Mouse (Mus musculus): ENCODE results near the gene Zdhhc20. TPM values are rescaled to one million over a fixed set of nuclear protein-coding genes. Genes with fewer than 3 reads are reported as not detected.
"Not testable (repeated sequence)": the region's sequence is repeated elsewhere in the genome, so short reads cannot be mapped to it uniquely, and the experiment has no call there.

The Zdhhc20 gene
- 39.3 TPM for polyA plus RNA-seq (2021)

DNA sequence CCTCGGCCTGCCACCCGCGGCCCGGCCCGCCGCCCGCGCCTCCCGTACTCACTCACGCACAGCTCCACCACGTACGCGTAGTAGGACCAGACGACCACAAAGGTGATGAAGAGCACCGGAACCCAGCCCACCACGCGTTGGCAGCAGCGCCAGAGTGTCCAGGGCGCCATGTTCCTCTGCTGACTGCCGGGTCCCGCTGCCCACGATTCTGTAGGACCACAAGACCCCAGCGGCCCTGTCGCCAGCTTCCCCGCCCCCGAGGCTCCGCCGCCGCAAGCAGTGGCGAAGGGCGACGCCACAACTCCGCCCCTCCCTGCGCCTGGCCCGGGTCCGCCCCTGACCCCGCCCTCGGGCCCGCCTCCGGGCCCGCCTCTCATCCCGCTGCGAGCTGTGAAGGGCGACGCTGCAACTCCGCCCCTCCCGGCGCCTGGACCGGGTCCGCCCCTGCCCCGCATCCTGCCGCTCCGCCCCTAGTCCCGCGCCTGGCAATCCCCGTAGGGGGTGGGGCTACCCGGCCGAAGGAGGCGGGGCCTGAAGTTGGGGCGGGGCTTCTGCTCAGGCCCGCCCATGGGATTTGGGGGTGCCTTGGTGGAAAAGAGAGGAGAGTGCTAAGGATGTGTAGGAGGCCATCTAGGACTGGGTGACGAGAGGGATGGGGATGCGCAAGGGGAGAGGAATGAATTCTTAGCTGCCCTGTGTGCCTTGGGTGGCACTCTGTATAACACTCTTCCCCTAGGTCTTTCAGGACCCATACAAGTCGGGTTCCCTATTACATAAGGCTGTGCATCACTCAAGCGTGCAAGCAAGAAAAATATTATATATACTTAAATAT is at the start of gene Zdhhc20:
Zdhhc20 (minus strand) TSS at position 266 of the 832 bp plus-strand sequence.
- in situ Hi-C loops (cut with MboI; ENCODE audit: low pct_unique_long_range_greater_than_20kb): no loop called here
- H3K27me3 ChIP-seq: no peaks in the 10 kb centered on the region
- CTCF ChIA-PET: interaction anchor here (1.1 to 1.9 kb wide), 2 partner anchors 9 to 25 kb away, joined by 4 to 5 read pairs; no protein-coding TSS in a partner anchor
- POLR2A ChIA-PET: interaction anchor here (1.6 kb wide), 1 partner anchor 32 kb away, joined by 5 read pairs; no protein-coding TSS in a partner anchor
- no peak for TF ChIP-seq CTCF (IDR thresholded peaks at IDR 0.05)
- ATAC-seq (peak; percentile 96), DNase-seq (ENCODE audit: low read depth, low spot score) (peak; percentile 38)

GRCm38 (mm10) chr14:57937297-57937696 is 47.2 kb upstream of the Zdhhc20 start:
- DNase-seq (ENCODE audit: low read depth, low spot score) (no peak), ATAC-seq (no peak)
- ChIA-PET CTCF (interaction anchor here (1.1 to 1.5 kb wide), 2 partner anchors 13 to 1177 kb away, joined by 3 to 4 read pairs; no protein-coding TSS in a partner anchor), POLR2A (no interaction called here)
- TF ChIP-seq CTCF (IDR thresholded peaks at IDR 0.05): no peak
- in situ Hi-C loops (cut with MboI; ENCODE audit: low pct_unique_long_range_greater_than_20kb): no loop called here
- H3K27me3 ChIP-seq: no peaks in the 10 kb centered on the region

GRCm38 (mm10) chr14:57934666-57935065 is 44.6 kb upstream of the Zdhhc20 start:
- in situ Hi-C loops (cut with MboI; ENCODE audit: low pct_unique_long_range_greater_than_20kb): no loop called here
- CTCF ChIA-PET: no interaction called here
- no peak for ATAC-seq

GRCm38 (mm10) chr14:57933608-57934007 is 43.5 kb upstream of the Zdhhc20 start:
- DNase-seq (ENCODE audit: low read depth, low spot score) (no peak), ATAC-seq (no peak)
- no peak for TF ChIP-seq CTCF (IDR thresholded peaks at IDR 0.05)
- in situ Hi-C loops (cut with MboI; ENCODE audit: low pct_unique_long_range_greater_than_20kb): no loop called here
- H3K27me3 ChIP-seq: no peaks in the 10 kb centered on the region
- POLR2A ChIA-PET: no interaction called here
- CTCF ChIA-PET: no interaction called here

More at GRCm38 (mm10) chr14:57934666-57935065, 44.6 kb upstream of the Zdhhc20 start:
- TF ChIP-seq CTCF (IDR thresholded peaks at IDR 0.05): no peak
- POLR2A ChIA-PET: no interaction called here
- H3K27me3 ChIP-seq: no peaks in the 10 kb centered on the region
- no peak for DNase-seq (ENCODE audit: low read depth, low spot score)

DNA sequence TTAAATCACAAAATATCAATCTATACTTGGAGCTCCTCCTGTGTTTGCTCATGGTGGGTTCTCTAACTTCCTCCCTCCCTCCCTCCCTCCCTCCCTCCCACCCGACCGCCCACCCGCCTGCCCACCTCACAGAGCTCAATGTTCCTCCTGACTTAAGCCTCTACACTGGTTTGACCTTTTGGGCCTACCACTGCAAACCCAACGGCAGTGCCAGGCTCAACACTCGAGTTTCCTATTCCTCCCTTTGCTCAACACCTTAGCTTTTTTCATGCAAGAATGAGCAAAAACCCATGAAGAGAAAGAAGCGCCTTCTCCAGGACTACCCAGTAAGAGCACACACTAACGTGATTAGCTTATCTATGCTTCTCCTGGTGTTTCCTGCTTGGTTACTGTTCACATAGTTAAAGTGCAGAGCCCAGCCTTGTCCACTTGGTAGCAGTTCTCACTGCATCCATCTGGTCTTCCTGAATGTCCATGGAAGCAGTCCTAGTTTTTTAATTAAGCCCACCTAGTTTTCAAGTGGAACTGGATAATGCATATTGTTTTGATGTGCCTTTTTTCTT is 42.9 kb upstream of the Zdhhc20 start:
- in situ Hi-C loops (cut with MboI; ENCODE audit: low pct_unique_long_range_greater_than_20kb): no loop called here
- no peak for DNase-seq (ENCODE audit: low read depth, low spot score)
- CTCF ChIA-PET: no interaction called here

DNA sequence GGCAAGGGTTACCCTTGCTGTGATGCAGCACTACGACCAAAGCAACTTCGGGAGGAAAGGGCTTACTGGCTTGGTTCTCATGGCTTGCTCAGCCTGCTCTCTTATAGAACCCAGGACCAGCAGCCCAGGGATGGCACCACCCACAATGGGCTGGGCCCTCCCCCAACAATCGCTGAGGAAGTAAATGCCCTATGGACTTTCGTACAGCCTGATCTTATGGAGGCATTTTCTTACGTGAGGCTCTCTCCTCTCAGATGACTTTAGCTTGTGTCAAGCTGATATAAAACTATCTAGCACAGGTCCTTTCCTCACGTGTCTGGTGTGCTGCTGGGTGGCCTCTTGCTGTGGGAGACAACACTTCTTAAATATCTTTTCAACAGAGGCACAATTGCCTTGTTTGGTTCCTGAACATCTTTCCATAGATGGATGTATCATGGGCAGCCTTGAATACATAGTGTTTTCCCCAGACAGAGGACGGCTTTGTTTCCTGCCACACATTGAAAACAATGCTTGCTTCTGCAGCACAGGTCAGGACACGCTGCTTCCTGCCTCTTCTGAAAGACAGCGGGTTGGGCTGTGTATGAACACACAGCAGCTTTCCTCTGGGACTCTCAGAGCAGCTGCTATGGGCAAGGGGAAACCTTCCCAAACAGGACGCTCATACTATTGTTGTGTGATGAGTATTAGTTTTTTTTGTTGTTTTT is 31.5 kb upstream of the Zdhhc20 start:
- CTCF ChIA-PET: no interaction called here
- no peaks in the 10 kb centered on the region for H3K27me3 ChIP-seq
- POLR2A ChIA-PET: no interaction called here
- DNase-seq (ENCODE audit: low read depth, low spot score) (no peak), ATAC-seq (no peak)
- TF ChIP-seq CTCF (IDR thresholded peaks at IDR 0.05): no peak
- in situ Hi-C loops (cut with MboI; ENCODE audit: low pct_unique_long_range_greater_than_20kb): no loop called here

More for the DNA sequence above, 42.9 kb upstream of the Zdhhc20 start:
- ATAC-seq: no peak
- POLR2A ChIA-PET: no interaction called here
- no peak for TF ChIP-seq CTCF (IDR thresholded peaks at IDR 0.05)
- no peaks in the 10 kb centered on the region for H3K27me3 ChIP-seq

- no peak for DNase-seq (ENCODE audit: low read depth, low spot score)
These were observed 30.7 kb upstream of the Zdhhc20 start for GRCm38 (mm10) chr14:57920568-57921310.

DNA sequence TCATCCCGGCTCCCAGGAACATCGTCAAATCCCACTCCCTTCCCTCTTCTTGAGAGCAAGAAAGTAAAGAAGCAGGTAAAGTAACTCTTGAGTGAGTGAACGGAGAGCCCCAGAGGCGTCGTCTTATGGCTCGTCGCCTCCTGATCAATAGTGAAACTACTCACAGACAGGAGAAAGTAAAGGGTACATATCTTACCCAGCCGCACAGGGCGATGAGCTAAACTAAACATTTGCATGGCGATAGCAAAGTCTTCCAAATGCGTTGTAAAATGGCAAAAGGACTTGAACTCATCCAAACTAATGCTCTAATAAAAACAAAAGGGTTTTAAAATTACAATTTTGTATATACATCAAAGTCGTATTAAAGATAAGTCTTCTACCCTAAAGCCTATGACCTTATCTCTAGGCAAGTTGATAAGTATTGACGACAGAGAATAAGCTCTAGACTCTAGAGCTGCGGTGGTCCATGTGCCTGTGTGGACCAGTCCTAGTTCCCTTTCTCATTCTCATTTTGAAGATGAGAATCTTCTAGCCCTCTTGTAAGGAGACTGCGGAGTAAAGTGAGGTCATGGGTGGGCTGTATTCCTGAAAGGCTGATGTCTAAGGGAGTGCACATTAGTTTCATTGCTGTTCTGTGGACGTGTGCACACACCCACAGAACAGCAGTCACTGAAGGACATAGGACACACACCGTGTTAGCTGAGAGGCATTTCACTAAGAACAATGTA is 29.2 kb upstream of the Zdhhc20 start:
- ATAC-seq: no peak
- no peak for TF ChIP-seq CTCF (IDR thresholded peaks at IDR 0.05)
- in situ Hi-C loops (cut with MboI; ENCODE audit: low pct_unique_long_range_greater_than_20kb): no loop called here
- ChIA-PET CTCF (no interaction called here), POLR2A (no interaction called here)
- DNase-seq (ENCODE audit: low read depth, low spot score): no peak
- no peaks in the 10 kb centered on the region for H3K27me3 ChIP-seq

More at GRCm38 (mm10) chr14:57920568-57921310, 30.7 kb upstream of the Zdhhc20 start:
- ChIA-PET POLR2A (no interaction called here), CTCF (no interaction called here)
- no peaks in the 10 kb centered on the region for H3K27me3 ChIP-seq
- TF ChIP-seq CTCF (IDR thresholded peaks at IDR 0.05): no peak
- ATAC-seq: no peak
- in situ Hi-C loops (cut with MboI; ENCODE audit: low pct_unique_long_range_greater_than_20kb): no loop called here

GRCm38 (mm10) chr14:57915341-57915740 is 25.3 kb upstream of the Zdhhc20 start:
- no peak for ATAC-seq
- no peak for DNase-seq (ENCODE audit: low read depth, low spot score)
- ChIA-PET CTCF (interaction anchor here (1.9 kb wide), 1 partner anchor 26 kb away, joined by 5 read pairs; the partner anchor contains the start of gene Zdhhc20), POLR2A (no interaction called here)
- in situ Hi-C loops (cut with MboI; ENCODE audit: low pct_unique_long_range_greater_than_20kb): no loop called here
- no peaks in the 10 kb centered on the region for H3K27me3 ChIP-seq
- no peak for TF ChIP-seq CTCF (IDR thresholded peaks at IDR 0.05)

- in situ Hi-C loops (cut with MboI; ENCODE audit: low pct_unique_long_range_greater_than_20kb): loop anchor here (5.0 kb wide), 2 partner anchors 105 to 230 kb away; no protein-coding TSS in a partner anchor
- H3K27me3 ChIP-seq; ATAC-seq; POLR2A ChIA-PET; DNase-seq (ENCODE audit: low read depth, low spot score); CTCF ChIA-PET: not testable (repeated sequence)
These were observed 22.3 kb upstream of the Zdhhc20 start for GRCm38 (mm10) chr14:57912211-57913007.

GRCm38 (mm10) chr14:57911787-57912186 is 21.7 kb upstream of the Zdhhc20 start:
- DNase-seq (ENCODE audit: low read depth, low spot score); CTCF ChIA-PET; POLR2A ChIA-PET; H3K27me3 ChIP-seq; ATAC-seq: not testable (repeated sequence)
- in situ Hi-C loops (cut with MboI; ENCODE audit: low pct_unique_long_range_greater_than_20kb): loop anchor here (5.0 kb wide), 2 partner anchors 104 to 229 kb away; no protein-coding TSS in a partner anchor
